ENCODE assay signal across 16 mouse cellular contexts in the genomic region with DNA sequence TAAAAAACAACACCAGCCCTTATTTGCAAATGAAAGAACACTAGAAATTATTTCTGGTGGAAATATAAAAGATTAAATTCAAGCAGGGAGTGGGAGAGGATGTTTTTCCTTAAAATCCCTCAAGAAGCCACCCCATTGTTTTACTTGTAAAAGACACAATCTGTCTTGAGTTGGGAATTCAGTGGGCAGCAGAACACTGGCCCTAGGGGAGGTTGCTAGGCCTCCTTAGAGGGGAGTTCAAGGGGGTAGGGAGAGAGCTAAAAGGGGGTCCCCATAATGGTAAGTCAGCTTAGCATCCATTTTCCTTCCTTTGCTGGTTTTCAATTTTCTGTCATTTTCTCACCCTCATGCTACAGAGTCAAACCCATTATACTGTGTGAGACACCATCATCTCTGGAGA. TPM values are rescaled to one million over a fixed set of nuclear protein-coding genes. Genes with fewer than 3 reads are reported as not detected.
DNase-seq lines count a peak whose midpoint lies in the region; ATAC-seq lines count a peak whose summit lies in the region.
"Had no signal": no experiment of that assay in that cellular context is flagged by ENCODE, and none has a peak within 500 bp of the region (broad histone marks: within the 10 kb centered on the region; RNA-seq: fewer than 3 reads in every experiment).

No protein-coding gene starts in this region.

- H3K36me3 ChIP-seq in forebrain, embryonic 13.5 days (ENCODE audit: poor library complexity, severe bottlenecking): no peaks in the 10 kb centered on the region
- H3K36me3 ChIP-seq in hindbrain, embryonic 11.5 days (ENCODE audit: control insufficient read depth, insufficient read depth, low read length): no peaks in the 10 kb centered on the region
- no peaks in the 10 kb centered on the region for H3K36me3 ChIP-seq in limb, embryonic 15.5 days
- no peaks in the 10 kb centered on the region for H3K36me3 ChIP-seq in neural tube, embryonic 14.5 days (ENCODE audit: control insufficient read depth, insufficient read depth, low read length)
- H3K36me3 ChIP-seq: kidney, embryonic 15.5 days; liver, embryonic 13.5 days had no signal

- peak overlapping the region; percentile 76 for H3K27ac ChIP-seq in forebrain, embryonic 13.5 days
- H3K27ac ChIP-seq in hindbrain, embryonic 11.5 days (ENCODE audit: low read depth, low read length): peak overlapping the region; percentile 83
- H3K27ac ChIP-seq in limb, embryonic 15.5 days: 0 out of 2 replicates have a peak overlapping the region, but pooled peaks have one; percentile 40
- peak overlapping the region; percentile 69 for H3K27ac ChIP-seq in neural tube, embryonic 14.5 days (ENCODE audit: low read depth, low read length)
- H3K27ac ChIP-seq: kidney, embryonic 15.5 days; liver, embryonic 13.5 days; stomach, postnatal 0 days had no signal

- ATAC-seq in forebrain, embryonic 13.5 days: no peak
- peak; percentile 53; the same call in 1 of the 2 replicates for ATAC-seq in hindbrain, embryonic 11.5 days (ENCODE audit: low FRiP score)
- no peak for ATAC-seq in limb, embryonic 15.5 days (ENCODE audit: insufficient number of reproducible peaks, low FRiP score, low TSS enrichment, low read depth)
- ATAC-seq in neural tube, embryonic 14.5 days (ENCODE audit: low read depth): no peak
- ATAC-seq: lung, postnatal 0 days had no signal

- H3K4me2 ChIP-seq in forebrain, embryonic 13.5 days: no peak overlapping the region
- no peak overlapping the region for H3K4me2 ChIP-seq in hindbrain, embryonic 11.5 days (replicated peaks; ENCODE audit: low read depth, low read length)
- H3K4me2 ChIP-seq in limb, embryonic 15.5 days: no peak overlapping the region
- H3K4me2 ChIP-seq in neural tube, embryonic 14.5 days (ENCODE audit: low read depth, low read length): no peak overlapping the region
- H3K4me2 ChIP-seq: kidney, embryonic 15.5 days; liver, embryonic 13.5 days had no signal

- peaks cover 12% of the 10 kb centered on the region for H3K9me3 ChIP-seq in forebrain, embryonic 13.5 days (replicated peaks)
- no peaks in the 10 kb centered on the region for H3K9me3 ChIP-seq in hindbrain, embryonic 11.5 days (ENCODE audit: control insufficient read depth, low read length)
- H3K9me3 ChIP-seq in limb, embryonic 15.5 days: no peaks in the 10 kb centered on the region
- H3K9me3 ChIP-seq in neural tube, embryonic 14.5 days (ENCODE audit: control insufficient read depth, low read length): no peaks in the 10 kb centered on the region
- H3K9me3 ChIP-seq: kidney, embryonic 15.5 days; liver, embryonic 13.5 days had no signal

- H3K9ac ChIP-seq in forebrain, embryonic 13.5 days: no peak overlapping the region
- no peak overlapping the region for H3K9ac ChIP-seq in hindbrain, embryonic 11.5 days (ENCODE audit: low read depth, low read length)
- no peak overlapping the region for H3K9ac ChIP-seq in limb, embryonic 15.5 days
- H3K9ac ChIP-seq in neural tube, embryonic 14.5 days (replicated peaks; ENCODE audit: low read depth, low read length): no peak overlapping the region
- H3K9ac ChIP-seq: kidney, embryonic 15.5 days; liver, embryonic 13.5 days had no signal

- no peak for DNase-seq in hindbrain, embryonic 11.5 days (ENCODE audit: low spot score)
- DNase-seq in ovary, postnatal 36 days (ENCODE audit: low spot score): no peak
- DNase-seq in urinary bladder, postnatal 10 days (ENCODE audit: low spot score): no peak
- DNase-seq in urinary bladder, postnatal 36 days (ENCODE audit: low spot score in 2 of 2): no peak
- DNase-seq: cerebellum, adult 18-20 months; gastrocnemius, postnatal 36 days; liver, embryonic 13.5 days; right cerebral cortex, adult 18-20 months had no signal

- peaks cover 22% of the 10 kb centered on the region for H3K4me1 ChIP-seq in forebrain, embryonic 13.5 days
- H3K4me1 ChIP-seq in hindbrain, embryonic 11.5 days (replicated peaks; ENCODE audit: control insufficient read depth, insufficient read depth, low read length): no peaks in the 10 kb centered on the region
- peaks cover 9% of the 10 kb centered on the region; the same call in 1 of the 2 replicates for H3K4me1 ChIP-seq in limb, embryonic 15.5 days
- H3K4me1 ChIP-seq in neural tube, embryonic 14.5 days (ENCODE audit: control insufficient read depth, insufficient read depth, low read length): peaks cover 9% of the 10 kb centered on the region; the same call in 1 of the 2 replicates
- H3K4me1 ChIP-seq: liver, embryonic 13.5 days; megakaryocyte, embryonic 14.5 days had no signal

- no peak overlapping the region for H3K4me3 ChIP-seq in forebrain, embryonic 13.5 days
- no peak overlapping the region for H3K4me3 ChIP-seq in hindbrain, embryonic 11.5 days (ENCODE audit: low read depth, low read length)
- no peak overlapping the region for H3K4me3 ChIP-seq in limb, embryonic 15.5 days
- H3K4me3 ChIP-seq in neural tube, embryonic 14.5 days (ENCODE audit: low read depth, low read length): no peak overlapping the region
- H3K4me3 ChIP-seq: kidney, embryonic 15.5 days; liver, embryonic 13.5 days; megakaryocyte, embryonic 14.5 days had no signal

- H3K27me3 ChIP-seq in forebrain, embryonic 13.5 days: no peaks in the 10 kb centered on the region
- H3K27me3 ChIP-seq in hindbrain, embryonic 11.5 days (ENCODE audit: control insufficient read depth, insufficient read depth, low read length): no peaks in the 10 kb centered on the region
- no peaks in the 10 kb centered on the region for H3K27me3 ChIP-seq in limb, embryonic 15.5 days
- H3K27me3 ChIP-seq in neural tube, embryonic 14.5 days (ENCODE audit: control insufficient read depth, insufficient read depth, low read length): no peaks in the 10 kb centered on the region
- H3K27me3 ChIP-seq: CH12.LX; kidney, embryonic 15.5 days; liver, embryonic 13.5 days had no signal

RNA-seq across cellular contexts. Expression of gene Ccn6, which starts 46.4 kb away (rescaled TPM):
- polyA plus RNA-seq in forebrain, embryonic 13.5 days (2015; fragmentation: Nextera tagmentation; extraction: Ambion mirVana): 0.28 TPM in 1 of 2 replicates, not detected in the other
- 0.15 and 0.31 TPM in 2 replicates for polyA plus RNA-seq in hindbrain, embryonic 11.5 days (2014; fragmentation: Nextera tagmentation; extraction: Ambion mirVana)
- polyA plus RNA-seq in limb, embryonic 15.5 days (2015; fragmentation: Nextera tagmentation; extraction: Ambion mirVana): 0.67 and 1.2 TPM in 2 replicates
- polyA plus RNA-seq in neural tube, embryonic 14.5 days (2014; fragmentation: Nextera tagmentation; extraction: Ambion mirVana): 0.37 and 0.43 TPM in 2 replicates
- polyA plus RNA-seq: lung, postnatal 0 days had no signal
